Mouse (Mus musculus) C2C12 (cell line): ENCODE results near the gene Lgmn. TPM values are rescaled to one million over a fixed set of nuclear protein-coding genes. Genes with fewer than 3 reads are reported as not detected.

ENCODE experiments used
- H3K27me3 ChIP-seq: one replicate; pipeline ENCODE4 v1.6.1; 2011; ENCODE audit not compliant: control insufficient read depth, insufficient read depth, insufficient read length
- H3K36me3 ChIP-seq: one replicate; pipeline ENCODE4 v1.6.1; 2011; ENCODE audit not compliant: control insufficient read depth, insufficient read depth
- H3K4me3 ChIP-seq: one replicate; pipeline ENCODE4 v1.5.1; 2011; ENCODE audit warnings: mild to moderate bottlenecking, control low read depth; ENCODE audit not compliant: poor library complexity, insufficient read depth, severe bottlenecking
- H3K79me2 ChIP-seq: one replicate; pipeline ENCODE4 v1.6.1; 2011; ENCODE audit not compliant: control insufficient read depth, insufficient read depth
- H3K79me3 ChIP-seq: one replicate; pipeline ENCODE4 v1.6.1; 2011; ENCODE audit warnings: low read depth, control low read depth
- H3ac ChIP-seq: one replicate; pipeline ENCODE3; 2011; ENCODE audit warnings: low read depth; ENCODE audit not compliant: control insufficient read depth, insufficient read length
- CEBPB ChIP-seq: IDR thresholded peaks from one replicate; pipeline ENCODE4 v1.6.1; 2011; ENCODE audit warnings: low read depth, mild to moderate bottlenecking, control low read depth, moderate library complexity
- CTCF ChIP-seq: IDR thresholded peaks from one replicate; pipeline ENCODE4 v1.5.1; 2011; ENCODE audit not compliant: control insufficient read depth, insufficient read depth, insufficient read length
- FOSL1 ChIP-seq: IDR thresholded peaks from one replicate; pipeline ENCODE4 v1.8.0; 2011; ENCODE audit warnings: mild to moderate bottlenecking, low read length; ENCODE audit not compliant: poor library complexity, insufficient read depth, severe bottlenecking
- MAX ChIP-seq: IDR thresholded peaks from one replicate; pipeline ENCODE4 v1.6.1; 2011; ENCODE audit warnings: mild to moderate bottlenecking, control low read depth
- MYOD1 ChIP-seq: IDR thresholded peaks from one replicate; pipeline ENCODE4 v1.6.1; 2011; ENCODE audit warnings: low read depth; ENCODE audit not compliant: control insufficient read depth, insufficient read length
- MYOG ChIP-seq: IDR thresholded peaks from one replicate; pipeline ENCODE4 v1.6.1; 2011; ENCODE audit not compliant: control insufficient read depth, insufficient read length; ENCODE audit errors: extremely low read depth
- USF1 ChIP-seq: IDR thresholded peaks from one replicate; pipeline ENCODE4 v1.6.1; 2011; ENCODE audit warnings: low read depth, mild to moderate bottlenecking, control low read depth, moderate library complexity
- polyA plus RNA-seq: library from polyadenylated mRNA; unstranded; fragments of >200 nt; fragmentation: generic; extraction: Trizol; gene quantifications from one replicate; pipeline ENCODE4 v1.2.1, GENCODE M21; 2012; ENCODE audit warnings: missing spikeins

The Lgmn gene
- polyA plus RNA-seq, 1 experiment = 56.9 TPM

DNA sequence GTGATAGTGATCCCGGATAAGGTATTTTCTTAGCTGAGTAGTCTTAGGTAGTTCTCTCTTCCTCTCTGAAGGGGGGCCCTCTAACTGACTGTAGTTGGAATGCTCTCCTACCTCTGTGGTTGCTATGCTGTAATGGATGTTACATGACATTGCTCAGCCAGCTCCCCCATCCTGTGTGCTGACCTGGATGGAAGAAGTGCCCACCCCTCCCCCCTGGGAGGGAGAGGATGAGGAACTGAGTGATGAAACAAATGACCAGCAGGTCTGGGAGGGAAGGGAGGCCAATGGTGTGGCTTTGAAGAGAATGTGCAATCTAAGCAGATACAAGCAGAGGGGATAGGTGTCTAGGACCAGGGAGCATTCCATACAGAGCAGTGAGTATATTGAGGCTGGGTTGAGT, 82.8 kb downstream of the Lgmn start:
- Histone ChIP-seq H3ac (no peak overlapping the region), H3K36me3 (peaks cover 18% of the 10 kb centered on the region), H3K4me3 (no peak overlapping the region), H3K27me3 (no peaks in the 10 kb centered on the region), H3K79me3 (no peaks in the 10 kb centered on the region), H3K79me2 (no peaks in the 10 kb centered on the region)
- TF ChIP-seq CEBPB = no peak
- no peak for TF ChIP-seq USF1
- TF ChIP-seq MYOD1 = no peak
- TF ChIP-seq FOSL1 = no peak

DNA sequence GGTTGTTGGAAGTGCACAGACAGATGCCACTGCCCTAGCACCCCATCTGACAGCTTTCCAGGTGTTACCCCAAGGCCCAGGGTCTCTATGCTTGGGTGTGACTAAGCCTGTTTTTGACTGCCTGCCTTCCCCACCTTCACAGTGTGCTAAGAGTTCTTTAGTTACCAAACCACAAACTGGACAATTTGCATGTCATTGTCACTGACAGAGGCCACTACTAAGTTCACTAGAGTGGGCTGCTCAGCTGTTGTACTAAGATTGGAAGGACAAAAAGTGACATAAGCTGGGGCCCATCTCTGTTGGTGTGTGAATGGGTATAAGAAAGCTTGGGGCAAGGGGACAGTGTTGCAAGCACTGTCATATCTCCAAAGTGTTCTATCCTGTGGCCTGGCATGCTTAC, 83.8 kb downstream of the Lgmn start:
- Histone ChIP-seq H3K4me3 (no peak overlapping the region), H3K36me3 (peaks cover 11% of the 10 kb centered on the region), H3K27me3 (no peaks in the 10 kb centered on the region), H3K79me2 (no peaks in the 10 kb centered on the region), H3ac (no peak overlapping the region), H3K79me3 (no peaks in the 10 kb centered on the region)
- TF ChIP-seq USF1 (no peak), CTCF (no peak), FOSL1 (no peak), MAX (no peak), MYOG (no peak), MYOD1 (no peak), CEBPB (no peak)

DNA sequence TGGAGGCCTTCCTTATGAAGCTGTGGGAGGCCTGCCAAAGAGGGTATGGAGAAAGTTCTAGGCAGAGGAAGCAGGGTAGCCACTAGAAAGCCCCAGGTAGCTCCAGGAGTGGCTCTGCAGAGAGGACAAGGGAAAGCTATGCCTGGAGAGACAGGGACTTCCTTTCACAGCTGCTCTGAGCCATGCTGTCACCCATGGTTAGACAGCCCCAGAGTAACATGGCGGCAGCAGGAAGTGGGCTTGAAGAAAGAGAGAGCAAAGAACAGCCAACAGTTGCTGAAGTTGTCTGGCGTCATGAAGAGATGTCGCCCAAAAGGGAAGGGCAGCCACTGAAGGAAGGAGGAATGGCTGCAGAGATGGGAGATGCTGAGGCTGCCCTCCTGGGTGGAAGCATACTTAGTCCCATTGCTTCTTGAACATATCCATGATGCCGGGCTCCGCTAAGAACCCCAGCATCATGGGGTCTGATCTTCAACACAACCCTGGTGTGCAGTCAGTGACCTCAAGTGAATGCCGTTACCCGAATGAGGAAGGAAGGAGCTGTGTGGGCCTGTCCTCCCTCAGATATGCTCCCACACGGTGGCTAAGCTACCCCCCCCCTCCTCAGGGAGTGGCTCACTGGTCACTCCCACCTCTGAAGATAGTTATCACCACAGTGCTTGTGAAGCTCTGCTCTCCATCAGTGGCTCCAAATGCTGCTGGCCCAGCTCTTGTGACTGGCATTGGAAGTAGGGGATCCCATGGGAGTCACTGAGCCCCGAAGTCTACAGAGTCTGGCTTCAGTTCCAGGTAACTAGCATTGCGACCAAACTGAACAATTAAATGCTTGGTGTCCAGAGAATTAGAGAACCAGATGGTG, 85.3 kb downstream of the Lgmn start:
- H3ac ChIP-seq = no peak overlapping the region
- no peaks in the 10 kb centered on the region for H3K27me3 ChIP-seq
- no peak overlapping the region for H3K4me3 ChIP-seq
- TF ChIP-seq CEBPB (no peak), FOSL1 (no peak), MYOD1 (no peak), MAX (no peak), CTCF (no peak)
- H3K36me3 ChIP-seq = no peaks in the 10 kb centered on the region
- H3K79me2 ChIP-seq = no peaks in the 10 kb centered on the region
- no peaks in the 10 kb centered on the region for H3K79me3 ChIP-seq

DNA sequence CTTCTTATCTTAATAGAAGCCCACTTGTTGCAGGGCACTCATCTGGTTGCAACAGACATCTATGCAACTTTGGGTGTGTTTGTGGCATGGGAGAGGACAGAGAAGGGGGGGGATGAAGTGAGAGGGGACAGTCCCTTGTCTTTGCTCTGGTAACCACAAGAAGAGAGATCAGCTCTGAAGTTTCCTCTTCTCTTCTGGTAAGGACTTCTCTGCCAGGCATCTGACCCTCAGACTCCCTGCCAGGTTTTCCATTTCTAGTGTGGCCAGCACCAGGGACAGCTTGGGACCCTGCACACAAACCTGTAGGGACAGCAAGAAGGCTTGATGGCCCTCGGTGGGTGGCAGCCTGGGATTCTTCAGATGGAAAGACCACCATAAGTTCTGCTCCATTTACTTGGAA, 88.6 kb downstream of the Lgmn start:
- Histone ChIP-seq H3K36me3 (no peaks in the 10 kb centered on the region), H3K27me3 (no peaks in the 10 kb centered on the region), H3K79me2 (no peaks in the 10 kb centered on the region), H3ac (no peak overlapping the region), H3K79me3 (no peaks in the 10 kb centered on the region), H3K4me3 (no peak overlapping the region)
- TF ChIP-seq CTCF (no peak), USF1 (no peak), MYOD1 (no peak), CEBPB (no peak), MYOG (no peak), FOSL1 (no peak)

DNA sequence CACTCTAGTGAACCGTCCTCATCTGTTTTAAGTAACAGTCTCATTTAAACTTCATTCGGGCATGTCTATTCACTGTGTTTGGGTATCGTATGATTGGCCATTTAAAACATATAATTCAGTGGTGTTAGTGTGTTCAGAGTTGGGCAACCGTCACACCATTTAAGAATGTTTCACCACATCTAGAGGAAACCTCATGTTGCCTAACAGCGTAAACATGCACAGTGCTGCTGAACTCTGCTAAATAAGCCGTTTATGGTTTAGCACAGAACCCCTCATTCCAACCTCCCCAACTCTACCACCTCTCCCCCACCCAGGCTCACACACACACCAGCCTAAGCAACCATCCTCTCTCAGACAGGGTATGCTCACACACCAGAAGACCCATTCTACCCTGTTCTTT, 91.2 kb downstream of the Lgmn start:
- Histone ChIP-seq H3K27me3 (no peaks in the 10 kb centered on the region), H3K79me3 (no peaks in the 10 kb centered on the region), H3K36me3 (no peaks in the 10 kb centered on the region), H3K4me3 (no peak overlapping the region), H3ac (no peak overlapping the region), H3K79me2 (no peaks in the 10 kb centered on the region)
- no peak for TF ChIP-seq MAX
- TF ChIP-seq MYOD1 = no peak
- TF ChIP-seq USF1 = no peak
- TF ChIP-seq CEBPB = no peak
- no peak for TF ChIP-seq MYOG
- no peak for TF ChIP-seq FOSL1
- no peak for TF ChIP-seq CTCF

DNA sequence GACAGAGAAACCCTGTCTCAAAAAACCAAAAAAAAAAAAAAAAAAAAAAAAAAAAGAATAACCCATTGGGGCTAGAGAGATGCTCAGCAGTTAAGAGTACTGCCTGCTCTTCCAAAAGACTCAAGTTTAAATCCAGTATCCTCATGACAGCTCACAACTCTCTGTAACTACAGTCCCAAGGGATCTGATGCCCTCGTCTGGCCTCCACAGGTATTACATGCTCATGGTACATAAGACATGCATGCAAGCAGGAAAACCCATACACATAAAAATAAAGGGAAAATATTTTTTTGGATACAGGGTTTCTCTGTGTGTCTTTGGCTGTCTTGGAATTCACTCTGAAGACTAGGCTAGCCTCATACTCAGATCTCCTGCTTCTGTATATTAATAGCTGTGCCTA, 93.1 kb downstream of the Lgmn start:
- Histone ChIP-seq H3K4me3 (no peak overlapping the region), H3K79me2 (no peaks in the 10 kb centered on the region), H3K27me3 (no peaks in the 10 kb centered on the region), H3ac (no peak overlapping the region), H3K79me3 (no peaks in the 10 kb centered on the region), H3K36me3 (no peaks in the 10 kb centered on the region)
- TF ChIP-seq MYOD1 (no peak), USF1 (no peak), FOSL1 (no peak), MYOG (no peak), CEBPB (no peak), CTCF (no peak), MAX (no peak)
